Mouse (Mus musculus): Measurements from ENCODE around the gene Tgoln1. TPM values are rescaled to one million over a fixed set of nuclear protein-coding genes. Genes with fewer than 3 reads are reported as not detected.

Gene Tgoln1
- polyA plus RNA-seq, 1 experiment from 2014 or later, result 21.7 TPM

- no peak overlapping the region for H3K27ac ChIP-seq
- peaks cover 75% of the 10 kb centered on the region for H3K36me3 ChIP-seq
- no peak overlapping the region for H3K9ac ChIP-seq (replicated peaks)
- no peak overlapping the region for H3K4me3 ChIP-seq (replicated peaks)
- no peak for ATAC-seq (ENCODE audit: insufficient number of reproducible peaks, insufficient read depth, low FRiP score, low TSS enrichment, low read depth)
- WGBS, result 92% methylated on average over 16 of the region's 16 CpGs
- no peaks in the 10 kb centered on the region for H3K27me3 ChIP-seq
- H3K9me3 ChIP-seq, result no peaks in the 10 kb centered on the region
- no peak overlapping the region for H3K4me2 ChIP-seq
- no peaks in the 10 kb centered on the region for H3K4me1 ChIP-seq (replicated peaks)
These were observed 10.5 kb upstream of the Tgoln1 start for GRCm38 (mm10) chr6:72627276-72627675.

GRCm38 (mm10) chr6:72626391-72626790 is 9.6 kb upstream of the Tgoln1 start:
- Histone ChIP-seq H3K9me3 (no peaks in the 10 kb centered on the region), H3K9ac (replicated peaks) (no peak overlapping the region), H3K36me3 (peaks cover 66% of the 10 kb centered on the region), H3K27ac (no peak overlapping the region), H3K4me2 (no peak overlapping the region), H3K4me3 (replicated peaks) (no peak overlapping the region), H3K4me1 (replicated peaks) (no peaks in the 10 kb centered on the region), H3K27me3 (no peaks in the 10 kb centered on the region)
- ATAC-seq (ENCODE audit: insufficient number of reproducible peaks, insufficient read depth, low FRiP score, low TSS enrichment, low read depth), result no peak
- WGBS, result 88% methylated on average over 7 of the region's 7 CpGs

- Histone ChIP-seq H3K4me3 (replicated peaks) (no peak overlapping the region), H3K36me3 (peaks cover 40% of the 10 kb centered on the region), H3K27me3 (no peaks in the 10 kb centered on the region), H3K9ac (replicated peaks) (no peak overlapping the region), H3K4me2 (no peak overlapping the region), H3K4me1 (replicated peaks) (no peaks in the 10 kb centered on the region), H3K9me3 (no peaks in the 10 kb centered on the region), H3K27ac (no peak overlapping the region)
- no peak for ATAC-seq (ENCODE audit: insufficient number of reproducible peaks, insufficient read depth, low FRiP score, low TSS enrichment, low read depth)
- 91% methylated on average over 8 of the region's 8 CpGs for WGBS
These were observed 7.0 kb upstream of the Tgoln1 start for GRCm38 (mm10) chr6:72623661-72624402.

- Histone ChIP-seq H3K4me2 (no peak overlapping the region), H3K9me3 (no peaks in the 10 kb centered on the region), H3K36me3 (peaks cover 31% of the 10 kb centered on the region), H3K4me3 (replicated peaks) (no peak overlapping the region), H3K27ac (no peak overlapping the region), H3K4me1 (replicated peaks) (no peaks in the 10 kb centered on the region), H3K9ac (replicated peaks) (no peak overlapping the region), H3K27me3 (no peaks in the 10 kb centered on the region)
- ATAC-seq (ENCODE audit: insufficient number of reproducible peaks, insufficient read depth, low FRiP score, low TSS enrichment, low read depth), result no peak
- 44% methylated on average over 3 of the region's 3 CpGs for WGBS
These were observed 6.1 kb upstream of the Tgoln1 start for GRCm38 (mm10) chr6:72622917-72623316.

GRCm38 (mm10) chr6:72620920-72621319 is 4.1 kb upstream of the Tgoln1 start:
- Histone ChIP-seq H3K9me3 (no peaks in the 10 kb centered on the region), H3K36me3 (peaks cover 12% of the 10 kb centered on the region), H3K9ac (replicated peaks) (no peak overlapping the region), H3K27me3 (no peaks in the 10 kb centered on the region), H3K4me2 (no peak overlapping the region), H3K4me1 (replicated peaks) (peaks cover 7% of the 10 kb centered on the region), H3K4me3 (replicated peaks) (no peak overlapping the region), H3K27ac (no peak overlapping the region)
- WGBS, result 90% methylated on average over 5 of the region's 5 CpGs
- ATAC-seq (ENCODE audit: insufficient number of reproducible peaks, insufficient read depth, low FRiP score, low TSS enrichment, low read depth), result no peak

GRCm38 (mm10) chr6:72619734-72620532 is 3.1 kb upstream of the Tgoln1 start:
- Histone ChIP-seq H3K4me2 (no peak overlapping the region), H3K4me3 (replicated peaks) (no peak overlapping the region), H3K9ac (replicated peaks) (no peak overlapping the region), H3K4me1 (replicated peaks) (peaks cover 17% of the 10 kb centered on the region), H3K27me3 (no peaks in the 10 kb centered on the region), H3K36me3 (peaks cover 3% of the 10 kb centered on the region; the same call in 1 of the 2 replicates), H3K9me3 (no peaks in the 10 kb centered on the region), H3K27ac (no peak overlapping the region; the same call in 1 of the 2 replicates)
- WGBS, result 64% methylated on average over 12 of the region's 12 CpGs
- no peak for ATAC-seq (ENCODE audit: insufficient number of reproducible peaks, insufficient read depth, low FRiP score, low TSS enrichment, low read depth)

GRCm38 (mm10) chr6:72615561-72616375 is 1.0 kb downstream of the Tgoln1 start:
- H3K4me2 ChIP-seq, result peak overlapping the region; percentile 90
- peaks cover 29% of the 10 kb centered on the region for H3K4me1 ChIP-seq (replicated peaks)
- peaks cover 28% of the 10 kb centered on the region for H3K36me3 ChIP-seq
- peak overlapping the region; percentile 79 for H3K9ac ChIP-seq (replicated peaks)
- H3K4me3 ChIP-seq (replicated peaks), result peak overlapping the region; percentile 71
- no peaks in the 10 kb centered on the region for H3K9me3 ChIP-seq
- WGBS, result 28% methylated on average over 25 of the region's 25 CpGs
- ATAC-seq (ENCODE audit: insufficient number of reproducible peaks, insufficient read depth, low FRiP score, low TSS enrichment, low read depth), result no peak
- no peak overlapping the region for H3K27ac ChIP-seq
- no peaks in the 10 kb centered on the region for H3K27me3 ChIP-seq

- Histone ChIP-seq H3K36me3 (peaks cover 34% of the 10 kb centered on the region), H3K27ac (no peak overlapping the region), H3K27me3 (no peaks in the 10 kb centered on the region), H3K4me1 (replicated peaks) (peaks cover 29% of the 10 kb centered on the region), H3K9ac (replicated peaks) (no peak overlapping the region), H3K4me3 (replicated peaks) (peak overlapping the region; percentile 71), H3K4me2 (peak overlapping the region; percentile 90), H3K9me3 (no peaks in the 10 kb centered on the region)
- 66% methylated on average over 2 of the region's 2 CpGs for whole genome bisulfite sequencing
- no peak for ATAC-seq (ENCODE audit: insufficient number of reproducible peaks, insufficient read depth, low FRiP score, low TSS enrichment, low read depth)
These were observed 1.6 kb downstream of the Tgoln1 start for GRCm38 (mm10) chr6:72615151-72615550.

- H3K27me3 ChIP-seq, result no peaks in the 10 kb centered on the region
- peaks cover 75% of the 10 kb centered on the region for H3K36me3 ChIP-seq
- no peak overlapping the region for H3K27ac ChIP-seq
- H3K4me3 ChIP-seq (replicated peaks), result no peak overlapping the region
- WGBS, result 88% methylated on average over 4 of the region's 4 CpGs
- H3K9ac ChIP-seq (replicated peaks), result no peak overlapping the region
- H3K4me1 ChIP-seq (replicated peaks), result peaks cover 15% of the 10 kb centered on the region
- no peaks in the 10 kb centered on the region for H3K9me3 ChIP-seq
- no peak for ATAC-seq (ENCODE audit: insufficient number of reproducible peaks, insufficient read depth, low FRiP score, low TSS enrichment, low read depth)
- no peak overlapping the region for H3K4me2 ChIP-seq
These were observed 6.5 kb downstream of the Tgoln1 start for GRCm38 (mm10) chr6:72610261-72610660.

GRCm38 (mm10) chr6:72608662-72609184 is 8.1 kb downstream of the Tgoln1 start:
- no peak overlapping the region for H3K4me2 ChIP-seq
- no peaks in the 10 kb centered on the region for H3K9me3 ChIP-seq
- no peaks in the 10 kb centered on the region for H3K27me3 ChIP-seq
- no peak overlapping the region for H3K27ac ChIP-seq
- H3K36me3 ChIP-seq, result peaks cover 85% of the 10 kb centered on the region
- WGBS, result 90% methylated on average over 4 of the region's 4 CpGs
- H3K9ac ChIP-seq (replicated peaks), result no peak overlapping the region
- no peak overlapping the region for H3K4me3 ChIP-seq (replicated peaks)
- ATAC-seq (ENCODE audit: insufficient number of reproducible peaks, insufficient read depth, low FRiP score, low TSS enrichment, low read depth), result no peak
- no peaks in the 10 kb centered on the region; the same call in 1 of the 2 replicates for H3K4me1 ChIP-seq (replicated peaks)

- no peak for ATAC-seq (ENCODE audit: insufficient number of reproducible peaks, insufficient read depth, low FRiP score, low TSS enrichment, low read depth)
- Histone ChIP-seq H3K27me3 (no peaks in the 10 kb centered on the region), H3K9ac (replicated peaks) (no peak overlapping the region), H3K27ac (no peak overlapping the region), H3K4me1 (replicated peaks) (no peaks in the 10 kb centered on the region), H3K9me3 (no peaks in the 10 kb centered on the region), H3K36me3 (peaks cover 81% of the 10 kb centered on the region), H3K4me3 (replicated peaks) (no peak overlapping the region), H3K4me2 (no peak overlapping the region)
- WGBS, result 85% methylated on average over 5 of the region's 5 CpGs
These were observed 9.1 kb downstream of the Tgoln1 start for GRCm38 (mm10) chr6:72607676-72608075.

Data from limb, embryonic 12.5 days (tissue).